Mouse (Mus musculus): ENCODE results near the gene Fmo3. TPM values are rescaled to one million over a fixed set of nuclear protein-coding genes. Genes with fewer than 3 reads are reported as not detected.

Fmo3 gene
- not detected for total RNA-seq (2021)
- long read RNA-seq, experiment 1 = 0 reads
- long read RNA-seq, experiment 2 = 0 reads

GRCm38 (mm10) chr1:162984428-162984827 lies at the start of gene Fmo3:
Gene Fmo3, minus strand, starts transcription at chr1:162984528.
- DNase-seq = no peak
- intact Hi-C loops (cut with DNase I) = no loop called here

GRCm38 (mm10) chr1:163023075-163023474 lies 38.7 kb upstream of the Fmo3 start:
- no peak for DNase-seq
- intact Hi-C loops (cut with DNase I) = no loop called here

GRCm38 (mm10) chr1:163009220-163009619 lies 24.9 kb upstream of the Fmo3 start:
- no peak for DNase-seq
- intact Hi-C loops (cut with DNase I) = no loop called here

GRCm38 (mm10) chr1:163003496-163003895 lies 19.2 kb upstream of the Fmo3 start:
- intact Hi-C loops (cut with DNase I) = no loop called here
- DNase-seq = no peak

- intact Hi-C loops (cut with DNase I) = no loop called here
- DNase-seq = no peak
These were observed 17.0 kb upstream of the Fmo3 start for GRCm38 (mm10) chr1:163001271-163001829.

DNA sequence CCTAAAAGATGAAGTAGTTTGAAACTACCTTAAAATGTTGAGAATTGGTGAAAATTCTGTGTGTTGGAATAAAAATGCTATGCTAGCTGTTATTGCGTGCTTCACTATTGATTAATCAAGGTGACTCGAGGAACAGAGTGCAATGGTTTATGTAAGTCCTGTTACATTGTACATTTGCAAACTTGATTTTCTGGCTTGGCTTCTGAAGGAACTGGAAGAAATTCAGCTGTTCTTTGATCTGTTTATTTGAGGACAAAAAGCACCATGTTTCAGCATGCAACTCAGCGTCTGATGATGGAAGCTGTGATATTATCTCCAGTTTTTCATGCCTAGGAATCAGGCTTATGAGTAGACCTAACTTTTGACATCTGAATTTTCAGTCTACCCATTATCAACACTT lies 3.2 kb upstream of the Fmo3 start:
- DNase-seq = no peak
- intact Hi-C loops (cut with DNase I) = no loop called here

DNA sequence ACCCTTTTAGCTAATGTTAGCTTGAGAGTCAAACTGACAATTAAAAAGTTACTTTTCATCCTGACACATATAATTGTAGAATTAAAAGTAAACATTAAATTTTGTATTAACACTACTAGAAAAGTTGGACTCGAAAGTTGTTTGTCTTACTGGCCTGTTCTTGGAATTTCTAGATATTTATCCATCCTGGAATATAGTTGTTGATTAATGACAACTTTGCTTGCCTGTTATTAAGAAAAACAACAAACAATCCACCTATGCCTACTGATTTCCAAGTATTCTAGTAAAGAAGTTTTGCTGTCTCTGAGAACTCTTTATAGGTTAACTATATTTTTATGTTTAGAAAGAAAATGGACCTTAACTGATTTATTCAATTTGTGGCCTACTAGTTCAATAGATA lies 2.4 kb upstream of the Fmo3 start:
- intact Hi-C loops (cut with DNase I) = no loop called here
- DNase-seq = no peak

DNA sequence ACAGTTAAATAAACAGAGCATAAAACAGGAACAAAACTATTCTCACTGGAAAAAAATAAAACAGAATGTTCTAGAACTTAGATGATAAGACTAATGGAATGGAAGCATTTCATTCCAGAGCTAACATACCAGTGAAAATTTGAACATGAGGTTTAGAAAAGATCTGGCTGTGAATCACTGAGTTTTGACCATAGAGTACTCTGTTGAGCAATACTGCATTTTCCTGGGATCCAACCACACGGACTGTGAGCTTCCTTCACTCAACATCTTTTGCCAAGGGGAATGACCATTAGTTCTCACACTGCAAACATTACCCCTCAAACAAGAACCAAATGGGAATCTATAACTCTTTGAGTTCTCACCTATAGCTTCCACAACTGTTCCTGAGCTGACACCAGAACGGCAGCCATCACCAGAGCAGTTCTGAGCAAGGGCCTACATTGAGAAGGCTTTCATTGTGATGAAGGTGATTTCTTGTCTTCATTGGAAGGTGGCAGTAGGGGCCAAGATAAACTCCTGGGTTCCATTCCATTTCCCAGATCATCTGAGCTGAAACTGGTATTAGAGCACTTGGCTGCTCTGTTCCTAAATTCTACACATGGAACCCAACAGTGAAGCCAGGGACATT lies 1.9 kb upstream of the Fmo3 start:
- DNase-seq = no peak

GRCm38 (mm10) chr1:162963556-162963955 lies 20.8 kb downstream of the Fmo3 start:
- DNase-seq = no peak
- intact Hi-C loops (cut with DNase I) = no loop called here

More for the DNA sequence above, 1.9 kb upstream of the Fmo3 start:
- intact Hi-C loops (cut with DNase I) = no loop called here

- intact Hi-C loops (cut with DNase I) = no loop called here
- no peak for DNase-seq
These were observed 26.9 kb downstream of the Fmo3 start for GRCm38 (mm10) chr1:162957422-162957821.

DNA sequence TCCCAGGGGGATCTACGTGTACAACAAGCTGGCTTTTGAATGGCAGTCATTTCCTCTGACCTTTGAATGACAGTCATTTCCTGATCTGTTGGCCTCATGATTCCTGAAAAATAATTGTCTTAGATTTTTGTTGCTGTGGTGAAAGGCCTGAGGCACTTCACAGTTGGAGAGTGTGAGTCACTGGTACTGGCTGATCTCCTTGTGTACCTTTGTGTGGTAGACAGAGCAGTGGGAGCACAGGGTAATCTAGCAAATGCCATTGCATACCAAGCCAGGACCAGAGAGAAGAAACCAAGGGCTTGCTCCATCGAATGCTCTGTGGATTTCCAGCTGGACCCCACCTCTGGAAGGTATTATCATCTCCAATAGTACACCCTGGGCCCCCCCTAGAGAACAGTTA lies 31.2 kb downstream of the Fmo3 start:
- intact Hi-C loops (cut with DNase I) = no loop called here
- no peak for DNase-seq

GRCm38 (mm10) chr1:162949763-162950162 lies 34.6 kb downstream of the Fmo3 start:
- intact Hi-C loops (cut with DNase I) = no loop called here

DNA sequence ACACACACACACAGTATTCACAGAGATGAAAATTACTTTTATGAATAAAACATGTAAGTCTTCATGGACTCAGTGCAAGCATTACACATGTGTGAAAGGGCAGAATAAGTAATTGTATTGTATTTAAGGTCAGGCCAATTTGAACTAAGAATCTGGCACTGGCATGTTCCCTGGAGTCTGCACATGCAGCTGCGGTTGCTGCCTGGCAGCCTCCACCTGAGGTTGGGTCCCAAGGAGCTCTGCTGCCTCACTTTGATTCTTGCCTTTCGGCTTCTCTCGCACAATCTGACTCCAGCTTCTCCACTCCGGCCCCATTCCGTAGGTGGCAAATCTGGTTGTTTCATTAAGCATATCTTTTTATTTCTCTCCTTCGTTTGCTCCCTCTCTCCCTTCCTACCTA lies 36.4 kb downstream of the Fmo3 start:
- intact Hi-C loops (cut with DNase I) = no loop called here
- DNase-seq = no peak

More at GRCm38 (mm10) chr1:162949763-162950162, 34.6 kb downstream of the Fmo3 start:
- no peak for DNase-seq

- no peak for DNase-seq
- intact Hi-C loops (cut with DNase I) = no loop called here
These were observed 37.3 kb downstream of the Fmo3 start for GRCm38 (mm10) chr1:162946837-162947558.

DNA sequence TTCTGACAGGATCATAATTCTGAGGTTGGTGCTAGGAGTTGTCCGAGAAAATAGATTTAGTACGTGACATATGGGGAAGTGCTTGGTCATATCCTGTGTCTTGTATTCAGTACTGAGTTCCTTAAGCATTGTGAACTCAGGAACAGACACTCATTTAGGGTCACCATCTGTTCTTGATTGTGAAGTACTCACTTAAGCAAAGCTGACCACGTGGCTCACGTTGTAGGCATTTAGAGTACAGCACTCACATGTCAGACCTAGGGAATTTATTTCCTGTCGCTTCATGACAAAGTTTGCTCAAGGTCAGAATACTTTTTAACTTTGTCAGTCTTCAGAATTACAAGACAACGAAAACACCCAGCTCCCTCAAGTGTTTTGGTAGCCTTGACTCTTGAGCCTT lies 40.6 kb downstream of the Fmo3 start:
- intact Hi-C loops (cut with DNase I) = no loop called here
- DNase-seq = no peak

DNA sequence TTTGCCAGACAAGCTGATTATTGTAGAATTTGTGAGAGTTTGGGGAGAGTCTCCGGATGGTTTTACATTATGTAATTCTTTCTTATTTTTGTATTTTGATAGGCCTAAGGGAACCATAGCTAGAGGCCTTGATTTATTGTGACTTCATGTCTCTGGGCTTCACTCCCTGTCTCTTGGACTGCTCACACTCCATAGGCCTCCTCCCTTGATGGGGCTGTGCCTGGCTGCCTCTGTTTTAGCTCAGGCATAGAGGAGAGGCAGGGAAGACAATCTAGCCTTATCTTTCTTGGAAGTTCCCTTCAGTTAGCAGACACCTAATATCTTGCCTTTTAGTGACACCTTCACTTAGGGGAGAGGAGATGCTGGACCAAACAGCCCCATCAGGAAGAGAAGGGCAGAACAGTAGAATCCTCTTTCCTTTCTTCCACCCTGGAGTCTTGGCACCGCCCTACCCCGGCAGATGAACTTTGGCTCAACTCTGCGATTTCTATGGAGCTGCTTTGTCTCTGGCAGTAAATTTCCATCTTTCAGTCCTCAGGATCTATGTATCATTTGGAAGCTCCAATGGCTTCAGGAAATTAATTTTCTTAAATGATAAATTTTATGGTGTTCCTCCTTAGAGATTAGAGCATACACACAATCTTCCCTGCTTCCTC lies 45.5 kb downstream of the Fmo3 start:
- intact Hi-C loops (cut with DNase I) = no loop called here
- peak in 1 of 2 experiments; percentile 16 for DNase-seq

DNA sequence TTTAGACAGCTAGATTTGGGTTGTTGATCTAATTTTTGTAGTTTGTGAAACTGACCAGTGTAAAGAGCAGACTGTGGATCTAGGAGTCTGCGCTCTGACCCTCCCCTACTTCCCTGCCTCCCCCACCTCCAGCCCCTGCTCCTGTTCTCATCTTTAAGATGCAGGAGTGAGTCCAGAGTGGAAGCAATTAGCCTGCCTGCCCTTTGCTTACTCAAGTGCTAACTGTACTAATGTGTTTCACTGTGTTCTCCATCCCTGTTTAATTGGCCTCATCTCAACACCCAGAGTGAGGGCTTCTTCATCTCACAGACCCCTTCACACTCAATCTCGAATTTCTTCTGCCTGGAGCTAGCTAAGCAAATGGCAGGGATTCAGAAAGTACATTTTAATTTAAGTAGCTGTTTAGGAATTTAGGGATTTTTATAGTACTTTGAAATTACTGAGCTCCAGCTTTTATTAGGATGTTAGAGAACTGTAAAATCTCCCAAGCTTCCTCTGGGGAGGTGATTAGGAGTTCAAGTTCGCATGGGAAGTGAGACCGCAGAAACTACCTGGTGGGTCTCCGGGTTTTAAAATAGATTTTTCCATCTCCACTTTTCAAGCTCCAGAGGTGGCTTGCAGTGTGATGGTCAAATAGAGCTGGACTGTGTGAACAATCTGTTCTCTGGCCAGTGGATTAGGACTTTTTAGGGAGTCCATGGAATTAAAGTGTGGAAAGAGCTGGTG lies 46.2 kb downstream of the Fmo3 start:
- DNase-seq = no peak
- intact Hi-C loops (cut with DNase I) = no loop called here

DNA sequence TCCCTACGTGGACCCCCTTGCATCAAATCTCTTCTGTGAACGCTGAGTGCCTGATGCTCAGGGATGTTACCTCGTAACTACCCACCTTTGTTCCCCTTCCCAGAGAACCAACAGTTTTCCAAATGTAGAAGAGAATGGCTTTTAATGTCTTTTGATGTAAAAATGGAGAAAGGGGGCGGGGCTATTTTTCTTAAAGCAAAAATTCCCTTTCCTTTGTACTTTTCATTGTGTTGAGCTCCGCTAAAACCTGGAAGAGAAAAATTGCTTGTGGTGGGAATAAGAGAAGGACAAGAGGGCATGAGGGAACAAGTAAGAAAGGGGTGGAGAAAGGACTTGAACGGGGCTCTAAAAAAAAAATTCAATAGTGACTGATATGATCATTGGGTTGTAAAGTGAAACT lies 46.9 kb downstream of the Fmo3 start, which contains the start of gene Fmo6:
Gene Fmo6, minus strand, starts transcription at position 101 of the 400 bp plus-strand sequence.
- no peak for DNase-seq
- intact Hi-C loops (cut with DNase I) = no loop called here

GRCm38 (mm10) chr1:162934374-162935012 lies 49.8 kb downstream of the Fmo3 start:
- intact Hi-C loops (cut with DNase I) = no loop called here
- no peak for DNase-seq

- intact Hi-C loops (cut with DNase I) = no loop called here
- DNase-seq = no peak
These were observed 51.9 kb downstream of the Fmo3 start for GRCm38 (mm10) chr1:162932386-162932785.

All from gastrocnemius, postnatal 36 days (tissue).